Mouse (Mus musculus): ENCODE results near the gene Eef1a1.
"Not testable (repeated sequence)": the region's sequence is repeated elsewhere in the genome, so short reads cannot be mapped to it uniquely, and the experiment has no call there.

The Eef1a1 gene

DNA sequence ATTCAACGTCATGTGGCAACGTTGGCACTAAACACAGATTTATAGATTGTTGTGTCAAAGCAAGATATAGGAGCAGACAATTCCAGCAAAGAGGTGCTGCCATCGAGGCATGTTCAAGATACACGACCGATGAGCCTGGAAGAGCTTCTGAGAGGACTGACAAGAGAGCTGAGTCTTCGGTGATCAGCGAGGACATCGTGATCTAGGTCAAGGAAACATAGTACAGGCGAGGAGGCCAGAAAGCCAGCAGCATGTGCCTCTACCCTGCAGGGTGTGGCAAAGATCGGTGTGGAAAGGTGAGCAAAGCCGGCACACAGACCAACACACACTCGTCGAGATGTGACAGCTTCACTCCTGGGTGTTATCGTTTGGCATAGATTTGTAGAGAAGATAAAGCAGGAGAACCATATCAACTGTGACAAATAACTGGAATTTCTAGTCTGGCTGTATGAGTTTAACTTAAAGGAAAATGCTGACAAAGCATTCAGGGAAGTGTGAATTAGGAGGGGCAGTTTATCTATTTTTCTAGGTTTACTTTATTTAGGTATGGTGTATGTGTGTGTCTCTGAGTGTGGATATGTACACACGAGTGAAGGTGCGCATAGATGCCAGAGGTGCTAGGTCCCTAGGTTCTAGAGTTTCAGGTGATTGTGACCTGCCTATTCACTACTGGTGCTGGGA lies 19.3 kb upstream of the Eef1a1 start:
- no peak for DNase-seq (ENCODE audit: low spot score in 2 of 2)

DNA sequence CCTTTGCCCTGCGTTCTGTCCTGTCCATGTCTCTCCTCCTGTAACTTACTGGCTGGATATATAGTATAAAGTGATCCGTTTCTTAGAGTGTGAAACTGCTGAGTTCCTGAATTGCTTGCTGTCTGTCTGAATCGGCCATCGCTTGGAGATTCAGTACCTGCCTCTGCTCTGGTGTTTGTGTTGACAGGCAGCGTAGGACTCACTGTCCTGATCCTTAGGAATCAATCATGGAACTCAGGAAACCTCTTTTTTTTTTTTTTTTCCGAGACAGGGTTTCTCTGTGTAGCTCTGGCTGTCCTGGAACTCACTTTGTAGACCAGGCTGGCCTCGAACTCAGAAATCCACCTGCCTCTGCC lies 17.7 kb upstream of the Eef1a1 start:
- DNase-seq (ENCODE audit: low spot score in 2 of 2), result no peak

- DNase-seq (ENCODE audit: low spot score in 2 of 2), result no peak
Measured at GRCm38 (mm10) chr9:78506002-78506721, 17.2 kb upstream of the Eef1a1 start.

GRCm38 (mm10) chr9:78505223-78505622 lies 16.3 kb upstream of the Eef1a1 start:
- no peak for DNase-seq (ENCODE audit: low spot score in 2 of 2)

DNA sequence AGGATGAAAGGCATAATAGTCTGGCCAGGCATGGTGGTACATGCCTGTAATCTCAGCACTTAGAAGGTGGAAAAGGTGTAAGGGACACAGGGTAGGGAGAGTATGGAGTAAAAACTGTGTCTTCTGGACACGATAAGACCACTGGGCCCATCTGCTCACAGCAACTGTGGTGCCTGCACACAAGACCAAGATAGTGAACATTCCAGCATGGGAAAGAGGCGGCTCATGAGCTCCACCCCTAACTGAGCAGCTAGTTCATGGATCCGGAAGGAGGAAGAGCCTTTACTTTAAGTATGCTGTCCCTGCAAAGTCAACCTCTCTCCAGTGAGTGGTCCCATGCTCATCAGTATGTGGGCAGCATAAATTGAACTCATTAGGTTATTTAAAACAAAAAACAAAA lies 15.7 kb upstream of the Eef1a1 start:
- DNase-seq (ENCODE audit: low spot score in 2 of 2), result no peak

DNA sequence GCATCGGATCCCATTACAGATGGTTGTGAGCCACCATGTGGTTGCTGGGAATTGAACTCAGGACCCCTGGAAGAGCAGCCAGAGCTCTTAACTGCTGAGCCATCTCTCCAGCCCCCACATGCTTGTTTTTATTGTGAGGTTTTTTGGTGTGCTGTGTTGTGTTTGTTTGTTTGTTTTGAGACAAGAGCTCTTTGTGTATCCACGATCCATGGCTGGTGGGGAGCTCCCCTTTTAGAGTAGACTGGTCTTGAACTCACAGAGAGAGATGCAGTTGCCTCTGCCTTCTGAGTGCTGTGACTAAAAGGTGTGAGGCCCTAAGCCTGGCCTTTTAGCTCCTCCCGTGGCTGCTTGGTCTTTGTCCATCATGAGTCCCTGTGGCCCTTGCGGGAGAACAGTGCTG lies 15.2 kb upstream of the Eef1a1 start:
- no peak for DNase-seq (ENCODE audit: low spot score in 2 of 2)

DNA sequence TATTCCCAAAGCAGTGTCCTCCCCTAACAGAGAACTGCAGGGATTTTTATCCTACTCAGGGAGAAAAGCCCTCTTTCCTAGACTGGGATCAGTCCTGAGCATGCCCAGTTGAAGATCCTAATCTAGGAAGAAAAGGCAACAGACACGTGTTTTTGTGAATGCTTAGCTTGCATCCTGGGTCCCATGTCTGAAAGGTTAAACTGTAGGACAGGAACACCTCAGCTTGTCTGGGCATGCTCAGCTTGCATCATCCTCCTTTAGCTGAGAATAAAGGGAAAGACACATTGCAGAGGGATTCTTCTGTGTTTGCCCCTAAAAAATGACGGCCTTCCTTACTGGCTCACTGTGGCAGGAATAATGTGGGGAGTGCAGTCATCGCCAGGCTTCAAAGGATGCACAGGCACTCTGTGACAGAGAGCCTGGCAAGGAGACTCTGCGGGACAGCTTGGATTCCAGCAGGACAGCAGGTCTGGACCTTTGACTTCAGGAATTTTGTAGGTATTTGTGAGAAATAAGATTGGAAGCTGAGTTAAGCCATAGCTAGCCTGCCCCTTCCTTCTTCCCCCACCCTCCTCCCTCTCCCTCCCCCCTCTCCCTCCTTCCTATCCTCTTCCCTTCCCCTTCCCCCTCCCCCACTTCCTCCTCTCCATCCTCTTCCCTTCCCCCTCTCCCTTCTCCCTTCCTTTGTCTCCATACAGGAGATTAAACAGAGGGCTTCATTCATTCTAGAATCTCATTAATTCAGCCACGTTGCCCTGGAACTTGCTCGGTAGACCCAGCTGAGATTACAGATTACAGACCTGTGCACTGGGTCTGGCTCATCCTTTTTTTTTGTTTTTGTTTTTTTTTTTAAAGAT lies 14.5 kb upstream of the Eef1a1 start:
- DNase-seq (ENCODE audit: low spot score in 2 of 2), result no peak

DNA sequence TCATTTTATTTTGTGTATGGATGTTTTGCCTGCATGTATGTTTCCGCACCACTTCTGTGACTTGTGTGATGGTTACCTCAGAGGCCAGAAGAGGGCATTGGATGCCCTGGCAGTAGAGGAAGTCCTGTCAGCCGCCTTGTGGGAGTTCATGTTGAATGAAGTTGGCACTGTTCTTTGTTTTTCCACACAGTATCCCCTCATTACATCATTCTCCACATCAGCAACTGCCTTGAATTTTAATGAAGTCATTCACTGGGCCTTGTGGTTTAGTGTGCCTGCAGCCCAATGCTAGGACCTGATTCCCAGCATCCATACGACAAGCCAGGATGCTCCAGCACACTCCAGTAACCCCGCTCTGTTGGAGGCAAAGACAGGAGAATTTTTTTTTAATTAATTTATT lies 12.3 kb upstream of the Eef1a1 start:
- no peak for DNase-seq (ENCODE audit: low spot score in 2 of 2)

DNA sequence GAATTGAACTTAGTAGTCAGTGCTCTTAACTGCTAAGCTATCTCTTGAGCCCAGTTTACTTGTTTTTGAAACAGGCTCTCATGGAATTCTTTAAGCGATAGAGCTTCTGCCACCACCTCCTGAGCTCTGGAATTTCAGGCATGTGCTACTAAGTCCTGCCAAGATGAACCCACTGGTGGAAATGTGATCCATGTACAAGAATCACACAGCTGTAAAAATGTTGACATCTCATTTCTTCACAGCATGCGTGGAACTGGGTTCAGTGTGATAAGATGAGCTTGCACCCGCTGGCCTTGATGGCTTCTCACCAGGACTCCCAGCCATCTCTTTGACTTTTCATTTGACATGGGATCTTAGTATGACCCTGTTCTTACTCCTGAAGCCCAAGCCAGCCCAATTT lies 11.4 kb upstream of the Eef1a1 start:
- DNase-seq (ENCODE audit: low spot score in 2 of 2), result no peak

- DNase-seq (ENCODE audit: low spot score in 2 of 2), result no peak
Measured at GRCm38 (mm10) chr9:78493171-78493570, 4.2 kb upstream of the Eef1a1 start.

GRCm38 (mm10) chr9:78492254-78492653 lies 3.3 kb upstream of the Eef1a1 start:
- no peak for DNase-seq (ENCODE audit: low spot score in 2 of 2)

- DNase-seq (ENCODE audit: low spot score in 2 of 2), result no peak
Measured at GRCm38 (mm10) chr9:78491169-78491568, 2.2 kb upstream of the Eef1a1 start.

DNA sequence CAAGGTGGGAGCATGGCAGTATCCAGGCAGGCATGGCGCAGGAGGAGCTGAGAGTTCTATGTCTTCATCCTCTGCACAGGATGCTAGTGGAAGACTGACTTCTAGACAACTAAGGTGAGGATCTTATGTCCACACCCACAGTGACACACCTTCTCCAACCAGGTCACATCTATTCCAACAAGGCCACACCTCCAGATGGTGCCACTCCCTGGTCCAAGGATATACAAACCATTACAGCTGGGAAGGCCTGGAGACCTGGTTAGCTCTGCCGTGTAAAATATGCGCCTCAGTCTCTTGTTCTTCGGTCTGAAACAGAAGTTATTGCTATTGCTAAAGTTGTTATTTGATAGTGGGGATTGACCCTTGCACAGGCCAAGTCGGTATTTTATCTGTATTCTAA lies 930 bp downstream of the Eef1a1 start:
- DNase-seq (ENCODE audit: low spot score in 2 of 2), result not testable (repeated sequence)

GRCm38 (mm10) chr9:78484660-78485059 lies 4.3 kb downstream of the Eef1a1 start:
- DNase-seq (ENCODE audit: low spot score in 2 of 2), result no peak

GRCm38 (mm10) chr9:78482386-78482785 lies 6.6 kb downstream of the Eef1a1 start:
- DNase-seq (ENCODE audit: low spot score in 2 of 2), result no peak

GRCm38 (mm10) chr9:78481423-78482331 lies 7.3 kb downstream of the Eef1a1 start:
- peak; percentile 95 to 96 for DNase-seq (ENCODE audit: low spot score in 2 of 2)

GRCm38 (mm10) chr9:78480706-78481358 lies 8.1 kb downstream of the Eef1a1 start:
- DNase-seq (ENCODE audit: low spot score in 2 of 2), result peak; percentile 64 to 80

GRCm38 (mm10) chr9:78480227-78480626 lies 8.7 kb downstream of the Eef1a1 start:
- not testable (repeated sequence) for DNase-seq (ENCODE audit: low spot score in 2 of 2)

- DNase-seq (ENCODE audit: low spot score in 2 of 2), result not testable (repeated sequence)
Measured at GRCm38 (mm10) chr9:78479308-78479707, 9.6 kb downstream of the Eef1a1 start.

DNA sequence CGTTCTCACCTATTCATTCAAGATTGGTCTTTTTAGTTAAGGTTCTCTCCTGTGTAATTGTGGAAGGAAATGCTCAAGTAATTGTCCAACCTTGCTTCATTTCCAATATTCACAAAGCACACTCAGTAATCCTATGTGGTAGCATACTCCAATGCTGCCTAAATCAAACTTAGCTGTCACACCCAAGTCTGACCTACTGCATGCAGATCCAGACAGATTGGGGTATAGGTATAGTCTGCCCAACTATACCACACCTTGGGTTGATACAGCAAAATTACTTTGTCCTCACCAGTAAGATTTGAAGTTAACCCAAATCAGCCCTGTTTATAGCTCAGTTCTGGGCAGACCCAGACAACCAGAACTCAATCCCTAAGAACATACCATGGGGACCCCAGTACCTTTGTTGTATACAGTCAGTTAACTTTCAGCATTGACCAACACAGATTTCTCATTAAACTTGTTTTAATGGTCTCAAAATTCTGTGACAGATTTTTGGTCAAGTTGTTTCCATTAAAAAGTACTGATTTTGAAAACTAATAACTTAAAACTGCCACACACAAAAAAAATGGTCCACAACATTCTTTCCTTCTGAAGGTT lies 10.8 kb downstream of the Eef1a1 start:
- not testable (repeated sequence) for DNase-seq (ENCODE audit: low spot score in 2 of 2)
